Mouse (Mus musculus): ENCODE results near the gene Lcor. TPM values are rescaled to one million over a fixed set of nuclear protein-coding genes. Genes with fewer than 3 reads are reported as not detected.

The Lcor gene
- polyA plus RNA-seq, 1 experiment: 0.16 TPM

- TF ChIP-seq TAL1 (IDR thresholded peaks at IDR 0.05; ENCODE audit: low read length) (no peak), GATA1 (IDR thresholded peaks at IDR 0.05; ENCODE audit: low read length) (no peak)
- Histone ChIP-seq H3K9me3 (ENCODE audit: control insufficient read depth, low read length) (no peaks in the 10 kb centered on the region), H3K27me3 (ENCODE audit: control insufficient read depth) (peaks cover 6% of the 10 kb centered on the region), H3K4me3 (replicated peaks) (peak overlapping the region; percentile 100), H3K36me3 (ENCODE audit: control insufficient read depth) (peaks cover 5% of the 10 kb centered on the region), H3K4me1 (ENCODE audit: control insufficient read depth) (peaks cover 32% of the 10 kb centered on the region)
These were observed 1.1 kb downstream of the Lcor start for GRCm38 (mm10) chr19:41483445-41484040.

- peaks cover 5% of the 10 kb centered on the region for H3K36me3 ChIP-seq (ENCODE audit: control insufficient read depth)
- no peak for TF ChIP-seq GATA1 (IDR thresholded peaks at IDR 0.05; ENCODE audit: low read length)
- TF ChIP-seq TAL1 (IDR thresholded peaks at IDR 0.05; ENCODE audit: low read length): no peak
- H3K4me1 ChIP-seq (ENCODE audit: control insufficient read depth): peaks cover 32% of the 10 kb centered on the region
- peaks cover 4% of the 10 kb centered on the region for H3K27me3 ChIP-seq (ENCODE audit: control insufficient read depth)
- H3K4me3 ChIP-seq (replicated peaks): peak overlapping the region; percentile 100
- H3K9me3 ChIP-seq (ENCODE audit: control insufficient read depth, low read length): no peaks in the 10 kb centered on the region
These were observed 1.9 kb downstream of the Lcor start for GRCm38 (mm10) chr19:41484361-41484760.

GRCm38 (mm10) chr19:41495382-41496032 is 13.1 kb downstream of the Lcor start:
- Histone ChIP-seq H3K9me3 (ENCODE audit: control insufficient read depth, low read length) (no peaks in the 10 kb centered on the region), H3K4me3 (replicated peaks) (peak overlapping the region; percentile 17), H3K4me1 (ENCODE audit: control insufficient read depth) (peaks cover 40% of the 10 kb centered on the region), H3K27me3 (ENCODE audit: control insufficient read depth) (no peaks in the 10 kb centered on the region), H3K36me3 (ENCODE audit: control insufficient read depth) (peaks cover 17% of the 10 kb centered on the region)
- TF ChIP-seq GATA1 (IDR thresholded peaks at IDR 0.05; ENCODE audit: low read length) (peak; percentile 35; the same call in 1 of the 2 replicates), TAL1 (IDR thresholded peaks at IDR 0.05; ENCODE audit: low read length) (peak; percentile 69)

- Histone ChIP-seq H3K9me3 (ENCODE audit: control insufficient read depth, low read length) (no peaks in the 10 kb centered on the region), H3K36me3 (ENCODE audit: control insufficient read depth) (peaks cover 17% of the 10 kb centered on the region), H3K4me3 (replicated peaks) (no peak overlapping the region), H3K4me1 (ENCODE audit: control insufficient read depth) (peaks cover 36% of the 10 kb centered on the region), H3K27me3 (ENCODE audit: control insufficient read depth) (no peaks in the 10 kb centered on the region)
- TF ChIP-seq GATA1 (IDR thresholded peaks at IDR 0.05; ENCODE audit: low read length): no peak
- TF ChIP-seq TAL1 (IDR thresholded peaks at IDR 0.05; ENCODE audit: low read length): no peak
These were observed 13.6 kb downstream of the Lcor start for GRCm38 (mm10) chr19:41496058-41496457.

GRCm38 (mm10) chr19:41507872-41508271 is 25.4 kb downstream of the Lcor start:
- no peak overlapping the region for H3K4me3 ChIP-seq (replicated peaks)
- TF ChIP-seq GATA1 (IDR thresholded peaks at IDR 0.05; ENCODE audit: low read length) (no peak), TAL1 (IDR thresholded peaks at IDR 0.05; ENCODE audit: low read length) (no peak)
- peaks cover 18% of the 10 kb centered on the region for H3K4me1 ChIP-seq (ENCODE audit: control insufficient read depth)
- no peaks in the 10 kb centered on the region for H3K27me3 ChIP-seq (ENCODE audit: control insufficient read depth)
- peaks cover 9% of the 10 kb centered on the region for H3K36me3 ChIP-seq (ENCODE audit: control insufficient read depth)
- no peaks in the 10 kb centered on the region for H3K9me3 ChIP-seq (ENCODE audit: control insufficient read depth, low read length)

GRCm38 (mm10) chr19:41514836-41515235 is 32.4 kb downstream of the Lcor start:
- Histone ChIP-seq H3K9me3 (ENCODE audit: control insufficient read depth, low read length) (no peaks in the 10 kb centered on the region), H3K36me3 (ENCODE audit: control insufficient read depth) (peaks cover 4% of the 10 kb centered on the region), H3K4me3 (replicated peaks) (no peak overlapping the region), H3K27me3 (ENCODE audit: control insufficient read depth) (no peaks in the 10 kb centered on the region), H3K4me1 (ENCODE audit: control insufficient read depth) (peaks cover 48% of the 10 kb centered on the region)
- no peak for TF ChIP-seq GATA1 (IDR thresholded peaks at IDR 0.05; ENCODE audit: low read length)
- no peak for TF ChIP-seq TAL1 (IDR thresholded peaks at IDR 0.05; ENCODE audit: low read length)

- no peaks in the 10 kb centered on the region for H3K27me3 ChIP-seq (ENCODE audit: control insufficient read depth)
- H3K4me3 ChIP-seq (replicated peaks): no peak overlapping the region
- no peak for TF ChIP-seq GATA1 (IDR thresholded peaks at IDR 0.05; ENCODE audit: low read length)
- no peak; the same call in 2 of the 3 replicates for TF ChIP-seq TAL1 (IDR thresholded peaks at IDR 0.05; ENCODE audit: low read length)
- peaks cover 4% of the 10 kb centered on the region for H3K36me3 ChIP-seq (ENCODE audit: control insufficient read depth)
- H3K4me1 ChIP-seq (ENCODE audit: control insufficient read depth): peaks cover 48% of the 10 kb centered on the region
- H3K9me3 ChIP-seq (ENCODE audit: control insufficient read depth, low read length): no peaks in the 10 kb centered on the region
These were observed 33.1 kb downstream of the Lcor start for GRCm38 (mm10) chr19:41515549-41515948.

GRCm38 (mm10) chr19:41517006-41517405 is 34.6 kb downstream of the Lcor start:
- H3K36me3 ChIP-seq (ENCODE audit: control insufficient read depth): peaks cover 4% of the 10 kb centered on the region
- H3K4me3 ChIP-seq (replicated peaks): no peak overlapping the region
- H3K27me3 ChIP-seq (ENCODE audit: control insufficient read depth): no peaks in the 10 kb centered on the region
- H3K4me1 ChIP-seq (ENCODE audit: control insufficient read depth): peaks cover 46% of the 10 kb centered on the region
- TF ChIP-seq GATA1 (IDR thresholded peaks at IDR 0.05; ENCODE audit: low read length) (no peak), TAL1 (IDR thresholded peaks at IDR 0.05; ENCODE audit: low read length) (no peak)
- no peaks in the 10 kb centered on the region for H3K9me3 ChIP-seq (ENCODE audit: control insufficient read depth, low read length)

- TF ChIP-seq GATA1 (IDR thresholded peaks at IDR 0.05; ENCODE audit: low read length): no peak
- no peak for TF ChIP-seq TAL1 (IDR thresholded peaks at IDR 0.05; ENCODE audit: low read length)
- Histone ChIP-seq H3K4me1 (ENCODE audit: control insufficient read depth) (peaks cover 52% of the 10 kb centered on the region), H3K27me3 (ENCODE audit: control insufficient read depth) (no peaks in the 10 kb centered on the region), H3K36me3 (ENCODE audit: control insufficient read depth) (peaks cover 4% of the 10 kb centered on the region), H3K9me3 (ENCODE audit: control insufficient read depth, low read length) (no peaks in the 10 kb centered on the region), H3K4me3 (replicated peaks) (no peak overlapping the region)
These were observed 36.7 kb downstream of the Lcor start for GRCm38 (mm10) chr19:41519121-41519520.
